Mouse (Mus musculus): ENCODE results near the gene 1810010D01Rik. TPM values are rescaled to one million over a fixed set of nuclear protein-coding genes. Genes with fewer than 3 reads are reported as not detected.

Gene 1810010D01Rik
- polyA plus RNA-seq, 1 experiment = 0.42 TPM

GRCm38 (mm10) chr7:145242851-145243712 is 35.2 kb upstream of the 1810010D01Rik start:
- WGBS = 13% methylated on average over 9 of the region's 9 CpGs
- H3K4me3 ChIP-seq (ENCODE audit: insufficient read depth, low read depth, low read length) = no peak overlapping the region
- peaks cover 37% of the 10 kb centered on the region for H3K4me1 ChIP-seq (ENCODE audit: control insufficient read depth, insufficient read depth, low read length)
- peak; percentile 87 for DNase-seq
- TF ChIP-seq POLR2A (IDR thresholded peaks at IDR 0.05; ENCODE audit: low read depth, low read length) = no peak
- TF ChIP-seq CTCF (conservative IDR thresholded peaks at IDR 0.05; ENCODE audit: insufficient read depth, insufficient read length, low read depth, low read length) = peak; percentile 99
- no peaks in the 10 kb centered on the region for H3K36me3 ChIP-seq (ENCODE audit: control insufficient read depth, insufficient read depth, low read length)
- H3K27me3 ChIP-seq (replicated peaks; ENCODE audit: control insufficient read depth, insufficient read depth, low read length) = no peaks in the 10 kb centered on the region
- peak overlapping the region; percentile 70; the same call in 1 of the 2 replicates for H3K27ac ChIP-seq (ENCODE audit: insufficient read depth, low read depth, low read length)

- Histone ChIP-seq H3K36me3 (ENCODE audit: control insufficient read depth, insufficient read depth, low read length) (no peaks in the 10 kb centered on the region), H3K27me3 (replicated peaks; ENCODE audit: control insufficient read depth, insufficient read depth, low read length) (no peaks in the 10 kb centered on the region), H3K4me3 (ENCODE audit: insufficient read depth, low read depth, low read length) (no peak overlapping the region), H3K4me1 (ENCODE audit: control insufficient read depth, insufficient read depth, low read length) (peaks cover 39% of the 10 kb centered on the region), H3K27ac (ENCODE audit: insufficient read depth, low read depth, low read length) (peak overlapping the region; percentile 74)
- 36% methylated on average over 9 of the region's 9 CpGs for WGBS
- no peak for TF ChIP-seq CTCF (conservative IDR thresholded peaks at IDR 0.05; ENCODE audit: insufficient read depth, insufficient read length, low read depth, low read length)
- no peak for TF ChIP-seq POLR2A (IDR thresholded peaks at IDR 0.05; ENCODE audit: low read depth, low read length)
- peak; percentile 96 for DNase-seq
Measured at GRCm38 (mm10) chr7:145242028-145242427, 34.1 kb upstream of the 1810010D01Rik start.

- no peaks in the 10 kb centered on the region for H3K36me3 ChIP-seq (ENCODE audit: control insufficient read depth, insufficient read depth, low read length)
- TF ChIP-seq CTCF (conservative IDR thresholded peaks at IDR 0.05; ENCODE audit: insufficient read depth, insufficient read length, low read depth, low read length) (no peak), POLR2A (IDR thresholded peaks at IDR 0.05; ENCODE audit: low read depth, low read length) (no peak)
- peaks cover 39% of the 10 kb centered on the region for H3K4me1 ChIP-seq (ENCODE audit: control insufficient read depth, insufficient read depth, low read length)
- 67% methylated on average over 4 of the region's 4 CpGs for WGBS
- no peak for DNase-seq
- H3K27me3 ChIP-seq (replicated peaks; ENCODE audit: control insufficient read depth, insufficient read depth, low read length) = no peaks in the 10 kb centered on the region
- H3K27ac ChIP-seq (ENCODE audit: insufficient read depth, low read depth, low read length) = peak overlapping the region; percentile 60
- no peak overlapping the region for H3K4me3 ChIP-seq (ENCODE audit: insufficient read depth, low read depth, low read length)
Measured at GRCm38 (mm10) chr7:145240929-145241328, 33.0 kb upstream of the 1810010D01Rik start.

- no peak overlapping the region for H3K4me3 ChIP-seq (ENCODE audit: insufficient read depth, low read depth, low read length)
- peak; percentile 87 for DNase-seq
- no peaks in the 10 kb centered on the region for H3K36me3 ChIP-seq (ENCODE audit: control insufficient read depth, insufficient read depth, low read length)
- 45% methylated on average over 8 of the region's 8 CpGs for WGBS
- TF ChIP-seq POLR2A (IDR thresholded peaks at IDR 0.05; ENCODE audit: low read depth, low read length) = no peak
- TF ChIP-seq CTCF (conservative IDR thresholded peaks at IDR 0.05; ENCODE audit: insufficient read depth, insufficient read length, low read depth, low read length) = no peak
- peak overlapping the region; percentile 60 for H3K27ac ChIP-seq (ENCODE audit: insufficient read depth, low read depth, low read length)
- no peaks in the 10 kb centered on the region for H3K27me3 ChIP-seq (replicated peaks; ENCODE audit: control insufficient read depth, insufficient read depth, low read length)
- peaks cover 46% of the 10 kb centered on the region for H3K4me1 ChIP-seq (ENCODE audit: control insufficient read depth, insufficient read depth, low read length)
Measured at GRCm38 (mm10) chr7:145239736-145240505, 32.0 kb upstream of the 1810010D01Rik start.

GRCm38 (mm10) chr7:145239145-145239544 is 31.2 kb upstream of the 1810010D01Rik start:
- Histone ChIP-seq H3K27me3 (replicated peaks; ENCODE audit: control insufficient read depth, insufficient read depth, low read length) (no peaks in the 10 kb centered on the region), H3K4me1 (ENCODE audit: control insufficient read depth, insufficient read depth, low read length) (peaks cover 53% of the 10 kb centered on the region), H3K36me3 (ENCODE audit: control insufficient read depth, insufficient read depth, low read length) (no peaks in the 10 kb centered on the region), H3K27ac (ENCODE audit: insufficient read depth, low read depth, low read length) (peak overlapping the region; percentile 60), H3K4me3 (ENCODE audit: insufficient read depth, low read depth, low read length) (no peak overlapping the region)
- WGBS = 33% methylated on average over 6 of the region's 6 CpGs
- TF ChIP-seq POLR2A (IDR thresholded peaks at IDR 0.05; ENCODE audit: low read depth, low read length) (no peak), CTCF (conservative IDR thresholded peaks at IDR 0.05; ENCODE audit: insufficient read depth, insufficient read length, low read depth, low read length) (no peak)
- DNase-seq = peak; percentile 69

GRCm38 (mm10) chr7:145234841-145235790 is 27.2 kb upstream of the 1810010D01Rik start:
- H3K36me3 ChIP-seq (ENCODE audit: control insufficient read depth, insufficient read depth, low read length) = no peaks in the 10 kb centered on the region
- H3K4me3 ChIP-seq (ENCODE audit: insufficient read depth, low read depth, low read length) = no peak overlapping the region
- DNase-seq = peak; percentile 88
- H3K4me1 ChIP-seq (ENCODE audit: control insufficient read depth, insufficient read depth, low read length) = peaks cover 72% of the 10 kb centered on the region
- H3K27ac ChIP-seq (ENCODE audit: insufficient read depth, low read depth, low read length) = peak overlapping the region; percentile 99
- 38% methylated on average over 10 of the region's 10 CpGs for WGBS
- no peaks in the 10 kb centered on the region for H3K27me3 ChIP-seq (replicated peaks; ENCODE audit: control insufficient read depth, insufficient read depth, low read length)
- TF ChIP-seq POLR2A (IDR thresholded peaks at IDR 0.05; ENCODE audit: low read depth, low read length) (no peak), CTCF (conservative IDR thresholded peaks at IDR 0.05; ENCODE audit: insufficient read depth, insufficient read length, low read depth, low read length) (no peak)

All from kidney, adult 2 months (tissue).